Mouse (Mus musculus) megakaryocyte, adult 5-6 weeks (primary cell): ENCODE measurements around the gene Plekhb2. TPM values are rescaled to one million over a fixed set of nuclear protein-coding genes. Genes with fewer than 3 reads are reported as not detected.
A peak's percentile ranks its signal among the peaks of the same experiment; 100 is the strongest.

Experiments
- ATAC-seq: 2 replicates; pipeline ENCODE4 v1.8.0; 2016; ENCODE audit warnings: mild to moderate bottlenecking, inconsistent platforms; ENCODE audit not compliant: poor library complexity, severe bottlenecking
- total RNA-seq, 2 experiments: library from RNA; stranded (forward) in 1 of 2; stranded (reverse) in 1 of 2; fragments of 153-499, 151-499 nt in 1 of 2; fragments of 221-1000, 200-1000 nt in 1 of 2; gene quantifications; 2 replicates each; pipeline versions ENCODE4 v1.2.3 to v1.2.4; 2015 to 2017

The Plekhb2 gene
- total RNA-seq, 2 experiments from 2014 or later, result 28.4 to 48.6 TPM

- ATAC-seq, result no peak
These were observed 16.1 kb downstream of the Plekhb2 start for GRCm38 (mm10) chr1:34865866-34866265.

DNA sequence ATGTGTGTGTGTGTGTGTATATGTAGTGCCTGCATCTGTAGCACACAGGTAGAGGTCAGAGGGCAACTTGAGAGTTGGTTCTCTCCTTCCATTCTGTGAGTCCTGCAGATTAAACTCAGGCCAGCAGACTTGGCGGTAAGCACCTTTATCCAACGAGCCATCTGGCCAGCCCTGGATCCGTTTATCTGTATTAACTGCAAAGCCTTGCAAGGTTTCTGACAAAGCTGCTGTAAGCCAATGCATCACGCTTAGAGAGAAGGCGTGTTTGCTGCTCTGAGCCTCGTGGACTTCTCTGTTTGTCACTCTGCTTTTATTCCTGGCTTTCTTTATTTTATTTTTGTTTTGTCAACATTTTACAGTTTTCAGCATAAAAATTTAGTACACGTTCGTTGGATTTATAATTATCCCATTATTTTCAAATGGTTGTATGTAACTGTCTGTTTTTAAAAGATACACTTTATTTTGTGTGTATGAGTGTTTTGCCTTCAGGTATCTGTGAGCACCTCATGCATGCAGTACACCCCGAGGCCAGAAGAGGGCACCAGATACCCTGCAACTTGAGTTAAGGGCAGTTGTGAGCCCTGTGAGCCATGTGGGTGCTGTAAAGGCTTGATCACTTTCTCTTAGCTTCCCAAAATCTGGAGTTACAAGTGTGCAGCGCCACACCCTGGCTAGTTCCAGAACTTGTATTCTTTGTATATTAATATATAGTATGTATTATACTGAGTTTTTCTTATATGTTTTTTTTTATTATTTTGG lies 17.2 kb downstream of the Plekhb2 start:
- peak; percentile 100 for ATAC-seq

GRCm38 (mm10) chr1:34867574-34867955 lies 17.8 kb downstream of the Plekhb2 start:
- ATAC-seq, result no peak

- ATAC-seq, result no peak
These were observed 18.6 kb downstream of the Plekhb2 start for GRCm38 (mm10) chr1:34868391-34868790.

DNA sequence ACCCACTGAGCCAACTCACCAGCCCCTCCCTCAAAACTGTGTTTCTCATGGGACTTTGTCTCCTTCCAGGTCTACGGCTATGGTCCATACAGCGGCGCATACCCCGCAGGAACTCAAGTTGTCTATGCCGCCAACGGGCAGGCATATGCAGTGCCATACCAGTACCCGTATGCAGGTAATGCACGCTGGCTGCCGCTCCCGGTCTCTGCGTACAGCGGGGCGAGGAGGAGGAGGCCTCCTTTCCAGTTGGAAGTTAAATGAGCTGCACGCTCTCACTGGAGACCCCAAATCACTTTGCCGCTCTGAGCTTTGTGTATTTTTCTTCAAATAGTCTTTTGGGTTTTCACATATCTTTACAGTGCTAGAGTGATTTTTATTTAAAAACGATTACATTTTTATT lies 19.5 kb downstream of the Plekhb2 start:
- no peak for ATAC-seq

GRCm38 (mm10) chr1:34871170-34871569 lies 21.4 kb downstream of the Plekhb2 start:
- no peak for ATAC-seq

DNA sequence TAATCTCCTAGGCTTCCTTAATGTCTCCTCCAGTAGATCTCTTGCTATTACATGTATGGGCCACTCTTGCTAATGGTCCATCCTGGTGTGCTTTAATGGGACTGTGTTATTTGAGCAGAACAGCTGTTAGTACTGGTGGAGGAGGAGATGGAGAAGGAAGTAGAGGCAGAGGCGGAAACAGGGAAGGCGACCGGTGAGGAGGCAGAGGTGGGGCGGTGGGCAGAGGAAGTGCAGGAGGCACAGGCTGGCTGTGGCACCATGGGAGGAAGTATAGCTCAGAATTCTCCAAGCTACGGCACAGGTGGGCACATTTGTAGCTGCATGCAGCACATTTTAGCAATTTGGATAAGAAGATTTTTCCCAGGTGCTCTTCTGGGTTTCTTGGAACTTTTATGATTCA lies 23.8 kb downstream of the Plekhb2 start:
- no peak for ATAC-seq

GRCm38 (mm10) chr1:34879611-34880010 lies 29.8 kb downstream of the Plekhb2 start:
- no peak for ATAC-seq

- ATAC-seq, result no peak
These were observed 34.0 kb downstream of the Plekhb2 start for GRCm38 (mm10) chr1:34883776-34884175.

GRCm38 (mm10) chr1:34891559-34892289 lies 41.9 kb downstream of the Plekhb2 start:
- no peak for ATAC-seq

DNA sequence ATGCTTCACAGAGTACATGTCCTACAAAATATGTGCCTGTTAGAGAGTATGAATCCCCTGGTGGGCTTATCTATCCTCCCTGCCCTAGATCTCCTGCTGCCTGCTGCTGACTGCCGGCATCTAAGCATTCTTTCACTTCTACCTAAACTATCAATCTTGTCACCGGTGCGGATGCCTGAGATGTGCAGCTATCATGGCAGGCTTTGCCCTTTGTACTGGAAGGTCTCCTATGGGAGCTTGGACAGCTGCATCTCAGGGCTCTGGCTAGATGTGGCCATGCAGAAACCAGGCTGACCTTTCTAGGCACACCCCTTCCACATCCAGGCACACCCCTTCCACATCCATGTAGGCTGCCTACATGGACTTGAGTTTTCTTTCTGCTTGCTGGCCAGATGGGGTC lies 42.7 kb downstream of the Plekhb2 start:
- no peak for ATAC-seq

DNA sequence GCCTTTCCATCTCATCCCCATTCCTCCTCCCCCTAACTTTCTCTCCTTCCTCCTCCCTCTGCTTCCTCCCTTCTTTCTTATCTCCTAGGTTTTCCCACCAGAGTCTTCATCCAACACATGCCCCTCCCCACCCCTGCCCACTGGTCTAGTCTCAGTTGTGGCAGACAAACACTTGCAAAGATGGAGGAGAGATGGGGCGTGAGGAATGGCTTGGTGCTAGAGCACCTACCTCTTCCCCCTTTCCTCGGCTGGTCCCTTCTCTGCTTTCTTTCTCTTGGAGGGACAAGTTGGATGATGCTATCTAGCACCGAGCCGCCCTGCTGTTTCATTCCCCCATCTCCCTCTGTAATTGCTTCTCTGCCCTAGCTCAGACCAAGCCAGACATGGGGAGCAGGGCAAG lies 43.6 kb downstream of the Plekhb2 start:
- no peak for ATAC-seq

DNA sequence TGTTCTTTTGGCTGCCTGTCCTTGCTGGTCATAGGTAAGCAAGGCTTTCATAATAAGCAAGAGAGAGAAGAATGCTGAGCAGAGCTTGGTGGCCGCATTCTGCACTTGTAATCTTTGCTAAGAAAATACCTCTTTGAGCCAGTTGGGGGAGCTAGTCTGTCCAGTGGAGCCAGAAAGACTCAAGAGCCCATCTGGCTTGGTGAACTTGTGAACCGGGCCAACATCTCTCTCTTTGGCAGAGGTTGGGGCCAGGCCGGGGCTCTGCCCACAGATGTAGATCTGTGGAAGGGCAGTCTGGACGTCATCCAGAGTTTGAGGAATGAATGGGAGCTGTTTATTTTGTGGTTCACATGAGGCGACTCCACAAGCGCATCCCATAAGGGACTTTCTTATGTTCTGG lies 44.1 kb downstream of the Plekhb2 start:
- no peak for ATAC-seq

GRCm38 (mm10) chr1:34896102-34896501 lies 46.3 kb downstream of the Plekhb2 start:
- no peak for ATAC-seq

DNA sequence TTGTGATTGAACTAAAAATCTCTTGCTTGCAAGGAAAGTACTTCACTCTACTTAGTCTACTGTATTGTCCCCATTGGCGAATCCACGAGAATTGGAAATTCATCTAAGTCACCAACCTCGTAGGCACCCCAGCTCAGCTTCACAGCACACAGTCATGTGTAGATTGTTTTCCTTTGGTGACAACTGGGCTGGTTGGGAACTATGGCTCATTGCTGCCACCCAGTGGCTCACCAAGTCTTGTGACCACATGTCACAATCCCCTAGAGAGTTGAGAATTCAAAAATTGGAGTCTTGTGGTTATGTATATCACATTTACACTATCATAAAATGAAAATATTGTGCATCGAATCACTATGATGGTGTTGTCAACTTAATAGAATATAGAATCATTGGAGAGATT lies 47.1 kb downstream of the Plekhb2 start:
- peak; percentile 68 for ATAC-seq

- ATAC-seq, result no peak
These were observed 78.9 kb downstream of the Plekhb2 start for GRCm38 (mm10) chr1:34928656-34929055.

Other genes with a start within 250 kb of the Plekhb2 start
- 30.3 and 42.9 TPM in 2 replicates for gene Fam168b, start 6.9 kb upstream of the Plekhb2 start, total RNA-seq (2015)
- gene Fam168b, start 6.9 kb upstream of the Plekhb2 start, total RNA-seq (2017), result 62.0 and 62.8 TPM in 2 replicates